Mouse (Mus musculus): ENCODE results near the gene Gm28102. TPM values are rescaled to one million over a fixed set of nuclear protein-coding genes. Genes with fewer than 3 reads are reported as not detected.
"Not testable (repeated sequence)": the region's sequence is repeated elsewhere in the genome, so short reads cannot be mapped to it uniquely, and the experiment has no call there.

Gm28102 gene
- polyA plus RNA-seq (2011; ENCODE audit: insufficient read length, low read depth, missing spikeins) = not detected in 2 replicates

- H3K4me1 ChIP-seq (ENCODE audit: control insufficient read depth, insufficient read depth, low read length); H3K4me3 ChIP-seq (ENCODE audit: insufficient read depth, low read length); H3K27ac ChIP-seq (ENCODE audit: insufficient read depth, low read length): not testable (repeated sequence)
These were observed at the start of gene Gm28102 for GRCm38 (mm10) chrY:88053015-88053414. Gene Gm28102, plus strand, starts transcription at chrY:88053315.

Data from embryonic fibroblast, embryonic 13.5 days (primary cell).